Mouse (Mus musculus): ENCODE measurements around the gene Foxp1.

Foxp1 gene

DNA sequence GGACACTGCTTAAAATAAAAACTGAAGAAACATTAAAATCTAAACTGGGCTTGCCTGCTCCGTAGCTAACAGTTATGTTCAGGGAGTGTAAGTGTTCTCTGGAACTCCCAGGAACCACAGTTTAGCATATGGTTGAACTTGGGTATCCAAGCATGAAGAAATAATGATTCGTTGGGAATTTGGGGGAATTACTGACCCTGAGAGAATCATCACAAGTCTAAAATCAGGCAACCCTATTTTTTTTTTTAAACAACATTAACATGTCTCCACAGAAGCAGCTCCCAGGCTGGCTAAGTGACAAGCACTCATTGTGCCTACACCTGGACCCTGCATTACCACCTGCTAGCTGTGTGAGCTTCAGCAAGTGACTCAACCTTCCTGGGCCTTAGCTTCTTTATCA is 430.7 kb downstream of the Foxp1 start:
- no peak for ATAC-seq (ENCODE audit: insufficient number of reproducible peaks, low FRiP score, low TSS enrichment)

DNA sequence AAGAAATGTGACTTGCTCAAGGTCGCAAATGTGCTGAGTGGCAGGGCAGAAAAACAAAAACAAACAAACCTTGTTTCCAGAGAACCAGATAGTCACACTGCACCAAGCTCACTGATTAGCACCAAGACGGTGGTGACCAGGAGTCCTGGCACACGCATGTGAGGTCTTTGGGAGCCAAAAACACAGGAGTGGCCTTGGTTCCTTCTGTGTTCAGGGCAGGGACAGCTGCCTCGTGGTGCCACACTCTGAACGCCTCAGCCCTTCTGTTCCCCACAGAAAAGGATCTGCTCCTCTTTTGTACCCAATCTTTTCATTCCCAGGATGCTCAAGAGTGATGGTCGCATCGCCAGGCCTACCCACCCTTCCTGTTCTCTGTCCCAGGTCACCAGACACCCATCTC is 434.9 kb downstream of the Foxp1 start:
- no peak for ATAC-seq (ENCODE audit: insufficient number of reproducible peaks, low FRiP score, low TSS enrichment)

GRCm38 (mm10) chr6:99084956-99085355 is 437.6 kb downstream of the Foxp1 start:
- peak; percentile 74 for ATAC-seq (ENCODE audit: insufficient number of reproducible peaks, low FRiP score, low TSS enrichment)

DNA sequence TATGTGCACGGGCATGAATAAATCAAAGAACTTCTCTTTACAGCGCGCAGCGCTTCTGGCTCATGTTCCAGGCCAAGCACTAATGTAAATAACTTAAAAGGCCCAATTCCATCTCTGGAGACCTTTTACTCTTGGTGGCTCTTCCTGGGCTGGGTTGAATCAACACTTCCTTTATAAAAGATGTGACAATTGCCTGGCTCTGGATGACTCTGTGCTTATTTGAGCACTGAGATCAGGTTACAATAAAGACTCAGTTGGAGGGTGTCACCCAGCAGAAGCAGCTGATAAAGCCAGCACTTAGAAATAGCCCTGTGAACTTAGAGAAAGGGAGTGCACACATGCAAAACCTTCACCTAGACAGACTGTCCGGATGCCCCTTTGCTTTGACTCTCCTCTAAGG is 441.3 kb downstream of the Foxp1 start:
- ATAC-seq (ENCODE audit: insufficient number of reproducible peaks, low FRiP score, low TSS enrichment): no peak

- no peak for ATAC-seq (ENCODE audit: insufficient number of reproducible peaks, low FRiP score, low TSS enrichment)
Measured at GRCm38 (mm10) chr6:99079041-99079835, 443.3 kb downstream of the Foxp1 start.

GRCm38 (mm10) chr6:99078089-99078488 is 444.4 kb downstream of the Foxp1 start:
- ATAC-seq (ENCODE audit: insufficient number of reproducible peaks, low FRiP score, low TSS enrichment): no peak

GRCm38 (mm10) chr6:99073303-99074271 is 448.9 kb downstream of the Foxp1 start:
- ATAC-seq (ENCODE audit: insufficient number of reproducible peaks, low FRiP score, low TSS enrichment): no peak

DNA sequence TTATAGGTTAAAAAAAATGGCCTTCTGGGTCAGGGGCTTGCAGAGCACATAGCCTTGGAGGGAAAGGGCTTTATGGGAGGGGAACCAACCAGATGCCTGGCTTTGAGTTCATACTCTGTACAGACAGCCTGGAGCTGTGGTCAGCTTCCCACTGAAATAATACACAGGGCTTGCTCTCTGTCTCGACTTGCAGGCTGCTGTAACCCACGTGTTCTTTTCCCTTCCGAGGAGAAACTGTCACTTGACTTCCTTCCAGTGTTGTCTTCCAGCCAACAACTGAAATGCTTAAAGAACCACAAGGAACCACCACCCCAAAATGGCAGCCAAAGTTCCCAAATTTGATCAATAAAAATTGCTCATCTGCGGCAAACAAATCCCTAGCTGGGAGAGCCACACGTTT is 451.8 kb downstream of the Foxp1 start:
- no peak for ATAC-seq (ENCODE audit: insufficient number of reproducible peaks, low FRiP score, low TSS enrichment)

DNA sequence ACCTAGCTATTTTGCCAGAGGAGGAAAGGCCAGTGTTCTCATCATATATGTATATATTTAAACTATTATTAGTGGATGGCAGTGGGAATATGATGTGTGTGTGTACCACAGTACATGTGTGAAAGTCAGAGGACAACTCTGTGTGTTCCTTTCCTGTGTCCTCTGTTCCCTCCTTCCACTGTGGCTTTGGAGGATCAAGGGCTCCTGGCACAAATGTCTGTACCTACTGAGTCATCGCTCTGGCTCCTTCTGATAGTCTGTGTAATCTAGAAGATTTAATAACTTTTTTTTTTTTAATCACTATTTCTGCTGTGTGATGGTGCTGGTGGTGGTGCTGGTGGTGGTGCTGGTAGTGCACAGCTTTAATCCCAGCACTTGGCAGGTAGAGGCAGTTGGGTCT is 452.8 kb downstream of the Foxp1 start:
- ATAC-seq (ENCODE audit: insufficient number of reproducible peaks, low FRiP score, low TSS enrichment): no peak

DNA sequence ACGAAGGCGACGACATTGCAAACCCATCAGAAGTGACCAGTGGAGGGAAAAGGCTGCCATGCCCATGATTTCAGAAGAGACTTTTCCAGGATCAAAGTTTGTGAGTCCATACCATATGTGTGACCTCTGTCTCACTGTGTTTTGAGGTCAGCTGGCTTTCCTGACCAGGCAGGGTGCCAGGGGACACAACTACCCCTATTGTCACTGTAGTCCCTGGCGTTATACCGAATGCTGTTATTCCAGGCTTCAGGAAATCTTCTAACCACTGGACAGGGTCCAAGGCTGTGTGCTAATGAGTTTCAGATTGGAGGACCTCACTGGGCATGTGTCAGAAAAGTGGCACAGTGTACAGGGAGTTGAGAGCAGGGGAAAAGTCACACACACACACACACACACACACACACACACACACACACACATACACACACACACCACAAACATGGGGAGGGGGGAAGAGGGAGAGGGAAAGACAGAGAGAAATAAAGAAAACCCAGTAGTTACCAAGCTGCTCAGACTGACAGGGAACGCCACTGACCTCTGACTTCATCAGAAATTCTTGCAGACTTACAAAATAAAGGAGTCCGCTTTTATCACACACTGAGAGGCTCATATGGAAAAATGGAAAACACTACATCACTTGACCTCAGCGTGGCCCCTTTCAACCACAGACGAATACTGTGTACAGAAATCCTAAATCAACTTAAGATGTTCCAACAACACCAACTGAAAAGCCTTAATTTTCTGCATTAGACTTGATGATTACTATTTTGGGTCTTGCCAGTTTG is 456.8 kb downstream of the Foxp1 start:
- ATAC-seq (ENCODE audit: insufficient number of reproducible peaks, low FRiP score, low TSS enrichment): no peak

DNA sequence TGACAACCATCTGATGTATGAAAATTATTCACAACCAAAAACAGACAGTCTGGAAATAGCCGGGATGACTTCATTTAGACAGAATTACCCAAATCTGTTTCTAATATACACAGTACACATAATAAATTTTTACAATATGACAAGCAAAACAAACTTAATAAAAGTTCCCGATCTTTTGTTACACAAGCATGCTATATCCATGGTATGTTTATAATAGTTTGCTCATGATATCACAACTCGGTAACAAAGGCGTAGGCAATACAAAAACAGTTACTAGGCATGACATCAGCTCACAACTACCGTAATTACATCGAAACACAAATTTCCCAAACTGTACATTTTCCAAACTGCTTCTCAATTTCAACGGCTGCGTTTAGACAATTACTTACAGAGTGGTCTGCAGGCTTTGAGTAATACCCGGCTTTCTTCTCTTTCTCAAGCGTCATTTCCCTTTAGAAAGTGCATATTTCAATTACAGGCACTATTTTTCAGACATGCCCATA is 458.5 kb downstream of the Foxp1 start:
- ATAC-seq (ENCODE audit: insufficient number of reproducible peaks, low FRiP score, low TSS enrichment): no peak

GRCm38 (mm10) chr6:99062931-99063330 is 459.6 kb downstream of the Foxp1 start:
- ATAC-seq (ENCODE audit: insufficient number of reproducible peaks, low FRiP score, low TSS enrichment): no peak

DNA sequence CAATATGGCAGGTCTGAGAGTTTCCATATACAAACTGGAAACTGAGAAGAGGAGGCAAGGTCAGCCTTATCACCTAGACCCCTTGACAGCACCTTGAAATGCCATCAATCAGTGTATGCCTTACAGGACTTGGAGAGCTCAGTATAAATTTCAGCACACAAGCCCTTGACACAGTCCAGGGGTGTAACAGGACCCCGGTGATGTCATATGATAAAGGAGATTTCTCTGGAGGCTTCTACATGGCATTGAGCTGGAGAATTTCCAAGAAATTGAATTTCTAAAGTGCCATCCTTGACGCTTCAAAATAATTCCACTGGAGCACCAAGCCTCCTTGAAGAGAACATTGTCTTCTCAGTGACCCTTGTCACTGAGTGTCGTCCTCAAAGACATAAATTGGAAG is 463.8 kb downstream of the Foxp1 start:
- no peak for ATAC-seq (ENCODE audit: insufficient number of reproducible peaks, low FRiP score, low TSS enrichment)

GRCm38 (mm10) chr6:99057113-99057553 is 465.4 kb downstream of the Foxp1 start:
- ATAC-seq (ENCODE audit: insufficient number of reproducible peaks, low FRiP score, low TSS enrichment): no peak

DNA sequence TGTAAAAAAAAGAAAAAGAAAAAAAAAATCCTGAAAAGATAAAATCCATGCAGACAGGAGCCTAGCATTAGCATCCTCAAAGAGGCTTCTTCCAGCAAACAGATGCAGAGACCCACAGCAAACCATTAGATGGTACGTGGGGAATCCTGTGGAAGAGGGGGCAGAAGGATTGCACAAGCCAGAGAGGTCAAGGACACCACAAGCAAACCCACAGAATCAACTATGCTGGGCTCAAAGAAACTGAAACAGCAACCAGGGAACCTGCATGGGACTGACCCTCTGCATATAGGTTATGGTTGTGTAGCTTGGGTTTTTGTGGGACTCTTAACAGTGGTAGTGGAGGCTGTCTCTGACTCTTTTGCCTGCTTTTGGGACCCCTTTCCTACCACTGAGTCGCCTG is 466.1 kb downstream of the Foxp1 start:
- no peak for ATAC-seq (ENCODE audit: insufficient number of reproducible peaks, low FRiP score, low TSS enrichment)

DNA sequence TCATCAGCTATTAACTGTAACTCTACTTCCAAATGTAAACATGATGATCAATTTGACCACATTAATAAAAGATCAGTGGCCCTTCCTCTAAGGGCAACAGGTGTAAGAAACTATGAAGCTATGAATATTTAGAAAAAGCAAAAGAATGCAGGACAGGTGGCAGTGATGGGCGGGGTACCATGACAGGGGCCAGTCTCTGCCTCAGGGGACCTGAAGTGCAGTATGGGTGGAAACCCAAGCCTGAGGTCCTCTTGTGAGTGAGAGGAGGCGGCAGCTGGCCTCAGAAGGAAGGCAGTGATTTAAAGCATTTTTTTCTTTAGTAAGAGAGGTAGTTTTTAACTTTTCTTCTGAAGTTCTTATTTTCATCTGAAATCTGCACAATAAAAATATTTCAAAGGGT is 468.5 kb downstream of the Foxp1 start:
- ATAC-seq (ENCODE audit: insufficient number of reproducible peaks, low FRiP score, low TSS enrichment): no peak

DNA sequence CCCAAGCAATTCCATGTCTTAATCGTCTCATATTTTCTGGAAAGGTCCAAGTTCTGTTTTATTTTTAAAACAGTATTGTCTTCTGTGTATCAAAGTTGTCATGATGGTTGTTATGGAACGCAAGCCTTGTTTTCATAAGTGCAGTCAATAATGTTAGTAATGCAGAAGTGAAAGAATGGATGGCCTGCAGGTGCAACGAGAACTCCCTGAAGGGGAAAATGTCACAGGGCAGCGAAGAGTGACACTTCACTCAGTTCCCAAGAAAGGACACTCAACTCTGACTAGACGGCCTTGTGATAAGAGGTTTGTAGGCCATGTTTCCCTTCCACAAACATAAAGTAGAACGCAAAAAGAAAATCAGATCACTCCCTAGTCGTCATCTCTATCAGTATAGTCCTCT is 469.4 kb downstream of the Foxp1 start:
- no peak for ATAC-seq (ENCODE audit: insufficient number of reproducible peaks, low FRiP score, low TSS enrichment)

DNA sequence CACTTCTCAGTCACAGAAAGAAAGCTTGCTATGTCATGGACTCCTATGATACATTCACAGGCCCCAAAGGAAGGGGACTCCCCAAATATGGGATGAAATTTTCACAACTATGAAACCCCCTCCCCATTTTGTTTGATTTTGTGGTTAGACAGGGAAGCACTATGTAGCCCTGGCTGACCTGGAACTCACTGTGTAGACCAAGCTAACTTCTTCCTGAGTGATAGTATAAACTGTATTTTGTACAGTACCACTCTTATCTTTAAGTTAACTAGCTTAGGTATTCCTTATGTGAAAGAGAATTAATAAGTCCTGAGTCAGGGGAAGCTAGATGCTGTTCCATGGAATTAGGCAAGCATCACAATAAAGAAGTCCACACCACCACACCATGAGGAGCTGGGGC is 470.8 kb downstream of the Foxp1 start:
- no peak for ATAC-seq (ENCODE audit: insufficient number of reproducible peaks, low FRiP score, low TSS enrichment)

- no peak for ATAC-seq (ENCODE audit: insufficient number of reproducible peaks, low FRiP score, low TSS enrichment)
Measured at GRCm38 (mm10) chr6:99050288-99051006, 472.1 kb downstream of the Foxp1 start.

DNA sequence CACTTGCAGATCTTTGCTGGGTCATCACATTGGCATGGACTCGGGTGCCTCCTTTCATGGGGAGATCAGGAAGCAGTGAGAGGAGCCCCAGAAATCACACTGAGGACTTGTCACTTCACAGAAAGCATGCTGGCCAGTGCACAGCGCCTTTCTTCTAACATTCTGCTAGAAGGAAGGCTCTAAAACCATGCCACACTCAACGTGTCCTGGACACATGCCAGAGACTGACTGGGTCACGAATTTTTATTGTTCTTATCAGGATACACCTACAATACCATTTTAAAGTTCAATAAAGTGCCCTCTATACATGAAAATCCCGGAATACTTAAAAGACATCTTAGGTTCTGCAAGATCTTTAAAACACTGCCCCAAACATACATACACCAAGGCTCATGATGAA is 475.2 kb downstream of the Foxp1 start:
- ATAC-seq (ENCODE audit: insufficient number of reproducible peaks, low FRiP score, low TSS enrichment): no peak

Data from cerebellum, adult (tissue).